Mouse (Mus musculus) megakaryocyte, embryonic 14.5 days (primary cell): ENCODE measurements around the gene Mta3. TPM values are rescaled to one million over a fixed set of nuclear protein-coding genes. Genes with fewer than 3 reads are reported as not detected.

Experiments used
- H3K27me3 ChIP-seq: replicated peaks from 2 replicates; pipeline ENCODE3; 2012; ENCODE audit warnings: inconsistent platforms
- H3K36me3 ChIP-seq: replicated peaks from 2 replicates; pipeline ENCODE3; 2012; ENCODE audit warnings: low read length, inconsistent platforms, mixed read lengths
- H3K4me1 ChIP-seq: 2 replicates; pipeline ENCODE4 v1.6.1; 2012; ENCODE audit warnings: inconsistent platforms
- H3K4me3 ChIP-seq: replicated peaks from 2 replicates; pipeline ENCODE3; 2012; ENCODE audit warnings: moderate library complexity, mild to moderate bottlenecking, inconsistent platforms
- H3K9me3 ChIP-seq: 2 replicates; pipeline ENCODE4 v1.6.1; 2012; ENCODE audit warnings: inconsistent platforms
- FLI1 ChIP-seq: IDR thresholded peaks from 2 replicates; pipeline ENCODE4 v1.6.1; 2012; ENCODE audit warnings: low read length, inconsistent platforms, mixed read lengths
- GATA1 ChIP-seq: IDR thresholded peaks from 3 replicates; pipeline ENCODE4 v1.6.1; 2012; ENCODE audit warnings: mixed read lengths, low read length, inconsistent platforms, borderline replicate concordance
- polyA plus RNA-seq: library from polyadenylated mRNA; stranded (reverse); fragments of >175 nt; gene quantifications from 2 replicates; pipeline ENCODE4 v1.2.3, GENCODE M21; 2012; ENCODE audit warnings: low replicate concordance; ENCODE audit not compliant: insufficient read depth

Mta3 gene
- polyA plus RNA-seq, 1 experiment = 216 TPM

- H3K4me3 ChIP-seq = no peak overlapping the region
- H3K4me1 ChIP-seq = peaks cover 36% of the 10 kb centered on the region
- peaks cover 13% of the 10 kb centered on the region for H3K9me3 ChIP-seq
- H3K27me3 ChIP-seq = no peaks in the 10 kb centered on the region
- peaks cover 14% of the 10 kb centered on the region for H3K36me3 ChIP-seq
- TF ChIP-seq FLI1 = no peak
- no peak for TF ChIP-seq GATA1
These were observed 15.5 kb upstream of the Mta3 start for GRCm38 (mm10) chr17:83690418-83690817.

- peak overlapping the region; percentile 33 for H3K4me3 ChIP-seq
- H3K4me1 ChIP-seq = peaks cover 40% of the 10 kb centered on the region
- peaks cover 14% of the 10 kb centered on the region for H3K36me3 ChIP-seq
- TF ChIP-seq GATA1 (no peak), FLI1 (no peak)
- peaks cover 13% of the 10 kb centered on the region for H3K9me3 ChIP-seq
- H3K27me3 ChIP-seq = no peaks in the 10 kb centered on the region
These were observed 14.6 kb upstream of the Mta3 start for GRCm38 (mm10) chr17:83691379-83691778.

GRCm38 (mm10) chr17:83693941-83694340 lies 12.0 kb upstream of the Mta3 start:
- Histone ChIP-seq H3K4me1 (peaks cover 48% of the 10 kb centered on the region), H3K4me3 (no peak overlapping the region)
- TF ChIP-seq GATA1 = no peak
- no peak for TF ChIP-seq FLI1

GRCm38 (mm10) chr17:83695785-83696184 lies 10.2 kb upstream of the Mta3 start:
- Histone ChIP-seq H3K4me3 (no peak overlapping the region), H3K36me3 (peaks cover 5% of the 10 kb centered on the region), H3K9me3 (peaks cover 5% of the 10 kb centered on the region), H3K27me3 (no peaks in the 10 kb centered on the region), H3K4me1 (peaks cover 60% of the 10 kb centered on the region)
- TF ChIP-seq GATA1 = no peak
- TF ChIP-seq FLI1 = no peak

More at GRCm38 (mm10) chr17:83693941-83694340, 12.0 kb upstream of the Mta3 start:
- Histone ChIP-seq H3K27me3 (no peaks in the 10 kb centered on the region), H3K36me3 (peaks cover 8% of the 10 kb centered on the region), H3K9me3 (peaks cover 5% of the 10 kb centered on the region)

GRCm38 (mm10) chr17:83699062-83699724 lies 6.8 kb upstream of the Mta3 start:
- no peaks in the 10 kb centered on the region for H3K27me3 ChIP-seq

GRCm38 (mm10) chr17:83700125-83700524 lies 5.8 kb upstream of the Mta3 start:
- no peak for TF ChIP-seq GATA1
- TF ChIP-seq FLI1 = no peak
- Histone ChIP-seq H3K4me1 (peaks cover 80% of the 10 kb centered on the region), H3K36me3 (peaks cover 20% of the 10 kb centered on the region), H3K9me3 (no peaks in the 10 kb centered on the region), H3K27me3 (no peaks in the 10 kb centered on the region), H3K4me3 (no peak overlapping the region)

More at GRCm38 (mm10) chr17:83699062-83699724, 6.8 kb upstream of the Mta3 start:
- Histone ChIP-seq H3K4me1 (peaks cover 72% of the 10 kb centered on the region), H3K4me3 (peak overlapping the region; percentile 38), H3K9me3 (no peaks in the 10 kb centered on the region), H3K36me3 (peaks cover 16% of the 10 kb centered on the region)
- no peak for TF ChIP-seq FLI1
- no peak; the same call in 2 of the 3 replicates for TF ChIP-seq GATA1

GRCm38 (mm10) chr17:83704469-83704868 lies 1.5 kb upstream of the Mta3 start:
- no peaks in the 10 kb centered on the region for H3K27me3 ChIP-seq
- peaks cover 37% of the 10 kb centered on the region for H3K36me3 ChIP-seq
- no peak for TF ChIP-seq FLI1
- no peak for TF ChIP-seq GATA1
- H3K4me1 ChIP-seq = peaks cover 78% of the 10 kb centered on the region
- H3K9me3 ChIP-seq = no peaks in the 10 kb centered on the region
- H3K4me3 ChIP-seq = peak overlapping the region; percentile 96

- Histone ChIP-seq H3K27me3 (no peaks in the 10 kb centered on the region), H3K36me3 (peaks cover 47% of the 10 kb centered on the region), H3K4me3 (peak overlapping the region; percentile 96), H3K4me1 (peaks cover 76% of the 10 kb centered on the region), H3K9me3 (no peaks in the 10 kb centered on the region)
- TF ChIP-seq FLI1 = no peak
- TF ChIP-seq GATA1 = no peak
These were observed 429 bp upstream of the Mta3 start for GRCm38 (mm10) chr17:83705352-83706115.

GRCm38 (mm10) chr17:83706594-83707126 lies 697 bp downstream of the Mta3 start:
- Histone ChIP-seq H3K9me3 (no peaks in the 10 kb centered on the region), H3K36me3 (peaks cover 55% of the 10 kb centered on the region), H3K27me3 (no peaks in the 10 kb centered on the region), H3K4me1 (peaks cover 75% of the 10 kb centered on the region), H3K4me3 (peak overlapping the region; percentile 96)
- no peak for TF ChIP-seq FLI1
- no peak for TF ChIP-seq GATA1

- Histone ChIP-seq H3K4me1 (peaks cover 76% of the 10 kb centered on the region), H3K9me3 (no peaks in the 10 kb centered on the region), H3K27me3 (no peaks in the 10 kb centered on the region), H3K36me3 (peaks cover 57% of the 10 kb centered on the region), H3K4me3 (peak overlapping the region; percentile 96)
- no peak for TF ChIP-seq FLI1
- TF ChIP-seq GATA1 = no peak
These were observed 1.4 kb downstream of the Mta3 start for GRCm38 (mm10) chr17:83707372-83707771.
